Mouse (Mus musculus) ES-Bruce4 (cell line): ENCODE data around the gene Dtx2.

Experiments
- CTCF ChIP-seq: IDR thresholded peaks from one replicate; pipeline ENCODE4 v1.8.1; 2011; ENCODE audit warnings: low read depth, low read length
- EP300 ChIP-seq: IDR thresholded peaks from 2 replicates; pipeline ENCODE4 v1.6.1; 2011; ENCODE audit warnings: low read depth, low read length; ENCODE audit not compliant: insufficient read depth
- POLR2A ChIP-seq: IDR thresholded peaks from one replicate; pipeline ENCODE4 v1.8.1; 2011; ENCODE audit warnings: low read length; ENCODE audit not compliant: insufficient read depth

DNA sequence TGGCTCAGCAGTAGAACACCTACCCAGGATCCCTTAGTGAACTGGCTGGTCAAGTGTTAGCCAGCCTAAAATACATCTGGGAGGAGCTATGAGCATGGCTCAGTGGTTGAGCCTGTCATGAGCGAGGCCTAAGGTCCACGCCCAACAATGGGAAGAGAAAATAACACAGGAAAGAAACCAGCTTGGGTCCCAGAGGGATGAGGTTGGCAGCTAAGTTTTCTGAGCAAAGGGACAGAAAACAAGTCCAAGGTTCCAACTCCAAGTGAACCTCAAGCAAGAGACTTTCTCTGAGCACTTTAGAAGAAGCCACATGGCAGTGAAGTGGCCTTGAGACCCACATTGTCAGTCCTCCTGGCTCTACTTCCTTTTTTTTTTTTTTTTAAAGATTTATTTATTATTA, 42.9 kb upstream of the Dtx2 start:
- TF ChIP-seq EP300 (no peak), CTCF (no peak), POLR2A (no peak)
